Mouse (Mus musculus) c-Kit-positive CD71-positive TER-119-negative erythroid progenitor cells, embryonic 14.5 days (primary cell): ENCODE data around the gene Rbm34.
A peak's percentile ranks its signal among the peaks of the same experiment; 100 is the strongest.

Experiments
- DNase-seq: peaks from one replicate; pipeline ENCODE4 v3.0.0-alpha.2; 2013; ENCODE audit warnings: low read depth

The Rbm34 gene

GRCm38 (mm10) chr8:126961516-126961915, 9.4 kb downstream of the Rbm34 start:
- DNase-seq = no peak

- no peak for DNase-seq
Observed at GRCm38 (mm10) chr8:126951900-126952636, 18.8 kb downstream of the Rbm34 start.

- DNase-seq = no peak
Observed at GRCm38 (mm10) chr8:126949527-126949926, 21.3 kb downstream of the Rbm34 start.

- DNase-seq = no peak
Observed at GRCm38 (mm10) chr8:126946444-126946843, 24.4 kb downstream of the Rbm34 start.

- peak; percentile 85 for DNase-seq
Observed at GRCm38 (mm10) chr8:126945730-126946163, 25.1 kb downstream of the Rbm34 start, which contains the start of gene Tomm20. TSS of gene Tomm20 (minus strand) at chr8:126945844.

- DNase-seq = no peak
Observed at GRCm38 (mm10) chr8:126944781-126945691, 25.8 kb downstream of the Rbm34 start.

- no peak for DNase-seq
Observed at GRCm38 (mm10) chr8:126943565-126943964, 27.3 kb downstream of the Rbm34 start.

- DNase-seq = no peak
Observed at GRCm38 (mm10) chr8:126937337-126937736, 33.5 kb downstream of the Rbm34 start.

- DNase-seq = no peak
Observed at GRCm38 (mm10) chr8:126935932-126936331, 34.9 kb downstream of the Rbm34 start.

- DNase-seq = no peak
Observed at GRCm38 (mm10) chr8:126935387-126935786, 35.5 kb downstream of the Rbm34 start.

GRCm38 (mm10) chr8:126932656-126933055, 38.2 kb downstream of the Rbm34 start:
- DNase-seq = no peak

GRCm38 (mm10) chr8:126932249-126932648, 38.6 kb downstream of the Rbm34 start:
- DNase-seq = no peak

- no peak for DNase-seq
Observed at GRCm38 (mm10) chr8:126931720-126932119, 39.2 kb downstream of the Rbm34 start.

- no peak for DNase-seq
Observed at GRCm38 (mm10) chr8:126929607-126930161, 41.2 kb downstream of the Rbm34 start.

GRCm38 (mm10) chr8:126928755-126929505, 41.9 kb downstream of the Rbm34 start:
- no peak for DNase-seq

- no peak for DNase-seq
Observed at GRCm38 (mm10) chr8:126928028-126928427, 42.8 kb downstream of the Rbm34 start.

GRCm38 (mm10) chr8:126927058-126927457, 43.8 kb downstream of the Rbm34 start:
- DNase-seq = no peak

GRCm38 (mm10) chr8:126922981-126923380, 47.9 kb downstream of the Rbm34 start:
- no peak for DNase-seq

- DNase-seq = no peak
Observed at GRCm38 (mm10) chr8:126921432-126921831, 49.4 kb downstream of the Rbm34 start.

- DNase-seq = no peak
Observed at GRCm38 (mm10) chr8:126920845-126921244, 50.0 kb downstream of the Rbm34 start.

GRCm38 (mm10) chr8:126920386-126920785, 50.5 kb downstream of the Rbm34 start:
- DNase-seq = no peak

- DNase-seq = no peak
Observed at GRCm38 (mm10) chr8:126919703-126920102, 51.2 kb downstream of the Rbm34 start.
